Mouse (Mus musculus): ENCODE results near the gene Ccdc92. TPM values are rescaled to one million over a fixed set of nuclear protein-coding genes. Genes with fewer than 3 reads are reported as not detected.

Ccdc92 gene
- polyA plus RNA-seq (2015; fragmentation: Nextera tagmentation; extraction: Ambion mirVana): 58.1 and 62.2 TPM in 2 replicates

GRCm38 (mm10) chr5:124862013-124862866, at the start of gene Ccdc92, which contains the start of gene Zfp664:
Gene Ccdc92, minus strand, starts transcription at chr5:124862424.
Gene Zfp664, plus strand, starts transcription at chr5:124862691.
- H3K9ac ChIP-seq: peak within 1 kb of the TSS; percentile 97
- WGBS: under 1% methylated on average over 83 of the region's 103 CpGs
- H3K4me3 ChIP-seq: peak within 1 kb of the TSS; percentile 98
- H3K27me3 ChIP-seq: peaks cover 14% of the 10 kb centered on the region
- H3K36me3 ChIP-seq: peaks cover 10% of the 10 kb centered on the region
- peak within 1 kb of the TSS; percentile 89 for H3K4me2 ChIP-seq
- H3K9me3 ChIP-seq: no peaks in the 10 kb centered on the region
- peak within 1 kb of the TSS; percentile 97 for H3K27ac ChIP-seq (replicated peaks)
- peaks cover 61% of the 10 kb centered on the region for H3K4me1 ChIP-seq (replicated peaks)
- ATAC-seq (ENCODE audit: low read depth): peak; percentile 91

- no peaks in the 10 kb centered on the region for H3K9me3 ChIP-seq
- no peak overlapping the region for H3K4me3 ChIP-seq
- no peaks in the 10 kb centered on the region for H3K27me3 ChIP-seq
- 27% methylated on average over 5 of the region's 5 CpGs for WGBS
- peaks cover 15% of the 10 kb centered on the region for H3K4me1 ChIP-seq (replicated peaks)
- 0 out of 2 replicates have a peak overlapping the region, but pooled peaks have one; percentile 26 for H3K9ac ChIP-seq
- H3K4me2 ChIP-seq: no peak overlapping the region
- H3K27ac ChIP-seq (replicated peaks): no peak overlapping the region
- peak; percentile 62; the same call in 1 of the 2 replicates for ATAC-seq (ENCODE audit: low read depth)
- no peaks in the 10 kb centered on the region for H3K36me3 ChIP-seq
These were observed 46.6 kb upstream of the Ccdc92 start for GRCm38 (mm10) chr5:124908860-124909259.

DNA sequence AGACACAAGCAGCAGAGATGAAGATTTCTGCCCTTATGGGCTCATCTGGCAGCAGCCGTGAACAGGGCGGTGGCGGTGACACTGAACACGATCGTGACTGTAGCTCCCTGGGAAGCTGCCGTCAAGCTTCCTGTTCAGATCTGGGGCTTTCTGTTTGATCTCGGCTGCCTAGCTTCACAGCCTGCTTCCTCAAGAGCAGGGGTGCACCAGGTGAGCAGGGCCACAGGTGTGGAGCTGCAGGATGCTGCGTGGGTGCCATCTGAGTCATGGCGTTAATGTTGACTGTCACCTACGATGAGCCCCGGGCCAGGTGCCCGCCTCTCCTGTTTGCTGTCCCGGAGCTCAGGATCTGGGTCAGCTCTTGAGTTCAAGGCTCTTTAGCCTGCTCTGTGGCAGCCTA, 44.7 kb upstream of the Ccdc92 start:
- Histone ChIP-seq H3K9me3 (no peaks in the 10 kb centered on the region), H3K36me3 (no peaks in the 10 kb centered on the region), H3K4me2 (no peak overlapping the region), H3K9ac (no peak overlapping the region), H3K4me3 (no peak overlapping the region), H3K27me3 (no peaks in the 10 kb centered on the region), H3K4me1 (replicated peaks) (no peaks in the 10 kb centered on the region), H3K27ac (replicated peaks) (no peak overlapping the region)
- no peak for ATAC-seq (ENCODE audit: low read depth)
- WGBS: 76% methylated on average over 13 of the region's 13 CpGs

DNA sequence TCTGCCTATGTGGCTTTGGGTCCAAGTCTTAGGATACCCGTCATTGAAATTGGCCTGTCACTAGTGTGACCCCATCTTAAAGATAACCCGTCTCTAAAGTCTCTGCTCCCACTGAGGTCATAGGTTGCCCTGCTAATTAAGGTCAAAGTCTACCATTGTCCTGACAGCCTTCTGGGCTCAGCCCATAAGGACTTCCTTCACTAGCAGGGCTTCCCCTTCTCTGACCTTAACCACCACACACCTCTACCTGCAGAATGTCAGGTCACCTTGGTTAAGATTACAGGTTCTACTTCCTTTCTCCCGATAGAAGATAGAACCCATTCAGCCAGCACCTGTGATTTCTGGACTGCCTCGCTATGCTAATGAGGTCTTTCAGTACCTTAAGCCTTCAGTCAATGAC, 41.6 kb upstream of the Ccdc92 start:
- H3K27me3 ChIP-seq: no peaks in the 10 kb centered on the region
- no peaks in the 10 kb centered on the region for H3K36me3 ChIP-seq
- 89% methylated on average over 4 of the region's 4 CpGs for WGBS
- no peak for ATAC-seq (ENCODE audit: low read depth)
- peaks cover 6% of the 10 kb centered on the region; the same call in 1 of the 2 replicates for H3K4me1 ChIP-seq (replicated peaks)
- no peak overlapping the region for H3K4me3 ChIP-seq
- H3K27ac ChIP-seq (replicated peaks): no peak overlapping the region
- no peak overlapping the region for H3K4me2 ChIP-seq
- no peak overlapping the region for H3K9ac ChIP-seq
- no peaks in the 10 kb centered on the region for H3K9me3 ChIP-seq

DNA sequence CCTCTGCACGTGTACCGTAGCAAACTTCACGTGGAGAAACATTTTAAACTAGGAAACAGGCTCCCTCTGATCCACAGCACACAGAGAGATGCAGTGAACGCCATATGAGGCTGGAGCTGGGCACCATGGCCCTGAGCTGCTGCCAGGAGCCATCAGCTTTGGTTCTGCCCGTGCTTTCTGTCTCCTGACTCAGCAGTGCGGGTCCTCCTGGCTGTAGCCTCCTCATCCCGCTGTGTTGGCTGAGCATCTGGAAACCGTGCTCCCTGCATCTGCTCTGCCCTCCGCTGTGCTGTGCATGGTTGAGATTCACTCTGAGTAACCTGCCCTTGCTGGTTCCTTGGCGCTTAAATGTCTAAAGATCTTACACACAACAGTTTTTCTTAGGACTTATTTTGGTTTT, 40.0 kb upstream of the Ccdc92 start:
- no peaks in the 10 kb centered on the region for H3K36me3 ChIP-seq

GRCm38 (mm10) chr5:124901675-124902074, 39.5 kb upstream of the Ccdc92 start:
- WGBS: 85% methylated on average over 6 of the region's 6 CpGs
- H3K36me3 ChIP-seq: no peaks in the 10 kb centered on the region
- H3K27ac ChIP-seq (replicated peaks): no peak overlapping the region
- H3K9me3 ChIP-seq: no peaks in the 10 kb centered on the region
- no peak overlapping the region for H3K4me2 ChIP-seq
- no peak overlapping the region for H3K4me3 ChIP-seq
- H3K27me3 ChIP-seq: no peaks in the 10 kb centered on the region
- ATAC-seq (ENCODE audit: low read depth): no peak
- H3K9ac ChIP-seq: no peak overlapping the region
- H3K4me1 ChIP-seq (replicated peaks): peaks cover 6% of the 10 kb centered on the region; the same call in 1 of the 2 replicates

More for the DNA sequence above, 40.0 kb upstream of the Ccdc92 start:
- Histone ChIP-seq H3K9me3 (no peaks in the 10 kb centered on the region), H3K27ac (replicated peaks) (no peak overlapping the region), H3K9ac (no peak overlapping the region), H3K4me2 (no peak overlapping the region), H3K4me3 (no peak overlapping the region), H3K4me1 (replicated peaks) (peaks cover 6% of the 10 kb centered on the region; the same call in 1 of the 2 replicates), H3K27me3 (no peaks in the 10 kb centered on the region)
- ATAC-seq (ENCODE audit: low read depth): no peak
- WGBS: 84% methylated on average over 10 of the region's 10 CpGs

DNA sequence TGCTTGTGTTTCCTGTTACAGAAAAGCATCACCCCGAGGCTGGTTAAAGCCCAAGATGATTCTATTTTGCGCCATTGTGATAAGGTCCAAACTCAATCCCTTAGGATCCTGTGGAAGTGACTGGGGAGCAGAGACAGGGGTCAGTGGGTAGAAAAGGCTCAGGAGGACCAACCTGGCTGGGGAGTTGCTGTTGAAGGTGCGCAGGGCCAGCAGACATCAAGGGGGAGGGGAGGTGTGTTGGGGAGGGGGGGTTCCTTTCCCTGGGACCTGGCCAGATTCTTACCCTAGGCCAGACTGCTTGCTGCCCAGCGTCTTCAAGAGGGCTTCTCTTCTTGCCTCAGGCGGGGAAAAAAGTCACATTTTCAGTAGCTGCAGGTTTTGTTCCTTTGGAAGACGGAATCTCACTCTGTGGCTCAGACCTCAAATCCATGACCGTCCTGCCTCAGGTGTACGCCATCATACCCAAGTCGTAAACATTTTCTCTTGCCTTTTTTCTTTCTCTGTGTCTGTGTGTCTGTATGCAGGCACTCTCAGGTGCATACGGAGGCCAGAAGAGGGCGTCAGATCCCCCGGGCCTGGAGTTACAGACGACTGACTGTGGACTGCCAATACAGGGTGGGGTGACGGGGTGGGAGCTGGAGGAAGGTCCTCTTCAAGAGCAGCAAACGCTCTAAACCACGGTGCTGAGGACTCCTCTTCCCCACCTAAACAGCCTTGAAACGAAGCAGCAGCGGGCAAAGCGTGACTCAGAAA, 38.7 kb upstream of the Ccdc92 start:
- H3K9ac ChIP-seq: no peak overlapping the region
- H3K27me3 ChIP-seq: no peaks in the 10 kb centered on the region
- no peak overlapping the region for H3K4me2 ChIP-seq
- no peaks in the 10 kb centered on the region for H3K9me3 ChIP-seq
- no peak overlapping the region for H3K4me3 ChIP-seq
- H3K27ac ChIP-seq (replicated peaks): no peak overlapping the region
- WGBS: 76% methylated on average over 19 of the region's 19 CpGs
- peaks cover 6% of the 10 kb centered on the region; the same call in 1 of the 2 replicates for H3K4me1 ChIP-seq (replicated peaks)
- ATAC-seq (ENCODE audit: low read depth): no peak
- no peaks in the 10 kb centered on the region for H3K36me3 ChIP-seq

GRCm38 (mm10) chr5:124899945-124900631, 37.9 kb upstream of the Ccdc92 start:
- H3K4me2 ChIP-seq: peak overlapping the region; percentile 40
- ATAC-seq (ENCODE audit: low read depth): peak; percentile 69
- no peaks in the 10 kb centered on the region for H3K9me3 ChIP-seq
- no peak overlapping the region for H3K27ac ChIP-seq (replicated peaks)
- H3K4me1 ChIP-seq (replicated peaks): peaks cover 6% of the 10 kb centered on the region; the same call in 1 of the 2 replicates
- H3K27me3 ChIP-seq: no peaks in the 10 kb centered on the region
- no peak overlapping the region for H3K4me3 ChIP-seq
- no peaks in the 10 kb centered on the region for H3K36me3 ChIP-seq
- no peak overlapping the region for H3K9ac ChIP-seq
- 26% methylated on average over 20 of the region's 20 CpGs for WGBS

GRCm38 (mm10) chr5:124896135-124896534, 33.9 kb upstream of the Ccdc92 start:
- H3K4me3 ChIP-seq: no peak overlapping the region
- ATAC-seq (ENCODE audit: low read depth): no peak
- H3K4me2 ChIP-seq: no peak overlapping the region
- H3K4me1 ChIP-seq (replicated peaks): peaks cover 11% of the 10 kb centered on the region; the same call in 1 of the 2 replicates
- no peak overlapping the region for H3K9ac ChIP-seq
- no peaks in the 10 kb centered on the region for H3K9me3 ChIP-seq
- WGBS: 50% methylated on average over 7 of the region's 8 CpGs
- no peaks in the 10 kb centered on the region for H3K27me3 ChIP-seq
- 0 out of 2 replicates have a peak, but pooled peaks cover 8% of the 10 kb centered on the region for H3K36me3 ChIP-seq
- no peak overlapping the region for H3K27ac ChIP-seq (replicated peaks)

DNA sequence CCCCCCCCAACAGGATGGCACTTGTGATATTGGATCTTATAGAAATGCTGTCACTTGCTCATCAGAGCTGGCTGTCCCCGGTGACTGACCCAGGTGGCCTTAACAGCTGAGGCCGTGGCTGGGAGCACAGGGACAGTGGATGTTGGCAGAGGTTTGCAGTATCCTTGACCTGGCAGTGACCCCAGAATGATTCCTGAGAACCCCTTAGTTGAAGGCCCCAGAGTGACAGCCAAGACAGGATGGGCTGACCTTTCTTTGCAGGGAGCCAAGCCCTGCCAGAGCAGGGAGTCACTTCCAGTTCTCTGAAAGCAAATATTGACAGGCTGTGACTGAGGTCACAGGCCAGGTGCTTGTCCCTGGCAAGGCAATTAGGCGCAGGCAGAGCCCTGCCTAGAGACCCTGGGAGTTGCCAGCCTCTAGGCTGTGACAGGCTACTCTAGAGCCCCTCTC, 29.7 kb upstream of the Ccdc92 start:
- H3K4me1 ChIP-seq (replicated peaks): 0 out of 2 replicates have a peak, but pooled peaks cover 14% of the 10 kb centered on the region
- peaks cover 35% of the 10 kb centered on the region for H3K36me3 ChIP-seq
- H3K9ac ChIP-seq: no peak overlapping the region
- H3K27ac ChIP-seq (replicated peaks): no peak overlapping the region; the same call in 1 of the 2 replicates
- whole genome bisulfite sequencing: 52% methylated on average over 3 of the region's 3 CpGs
- no peaks in the 10 kb centered on the region for H3K9me3 ChIP-seq
- H3K27me3 ChIP-seq: no peaks in the 10 kb centered on the region
- no peak overlapping the region for H3K4me2 ChIP-seq
- ATAC-seq (ENCODE audit: low read depth): no peak
- no peak overlapping the region for H3K4me3 ChIP-seq

- Histone ChIP-seq H3K9ac (no peak overlapping the region), H3K27me3 (no peaks in the 10 kb centered on the region), H3K4me2 (no peak overlapping the region), H3K9me3 (no peaks in the 10 kb centered on the region), H3K27ac (replicated peaks) (no peak overlapping the region), H3K36me3 (peaks cover 62% of the 10 kb centered on the region), H3K4me1 (replicated peaks) (peaks cover 21% of the 10 kb centered on the region), H3K4me3 (no peak overlapping the region)
- ATAC-seq (ENCODE audit: low read depth): no peak
- 93% methylated on average over 8 of the region's 8 CpGs for WGBS
These were observed 26.4 kb upstream of the Ccdc92 start for GRCm38 (mm10) chr5:124888661-124889060.

Measured in neural tube, embryonic 13.5 days (tissue).